Mouse (Mus musculus): ENCODE measurements around the gene Prim1.
A peak's percentile ranks its signal among the peaks of the same experiment; 100 is the strongest.

The Prim1 gene

GRCm38 (mm10) chr10:128015068-128015934 lies at the start of gene Prim1:
Gene Prim1 (plus strand): TSS chr10:128015168.
- peak; percentile 89 for DNase-seq (ENCODE audit: extremely low spot score)

- no peak for DNase-seq (ENCODE audit: extremely low spot score)
Measured at GRCm38 (mm10) chr10:127966506-127966905, 48.5 kb upstream of the Prim1 start.

- no peak for DNase-seq (ENCODE audit: extremely low spot score)
Measured at GRCm38 (mm10) chr10:127969820-127970219, 45.1 kb upstream of the Prim1 start.

- DNase-seq (ENCODE audit: extremely low spot score): no peak
Measured at GRCm38 (mm10) chr10:127970359-127970831, 44.6 kb upstream of the Prim1 start.

- no peak for DNase-seq (ENCODE audit: extremely low spot score)
Measured at GRCm38 (mm10) chr10:127971135-127971534, 43.8 kb upstream of the Prim1 start.

GRCm38 (mm10) chr10:127974062-127974461 lies 40.9 kb upstream of the Prim1 start:
- no peak for DNase-seq (ENCODE audit: extremely low spot score)

- DNase-seq (ENCODE audit: extremely low spot score): no peak
Measured at GRCm38 (mm10) chr10:127975503-127975902, 39.5 kb upstream of the Prim1 start.

GRCm38 (mm10) chr10:127984650-127985049 lies 30.3 kb upstream of the Prim1 start:
- DNase-seq (ENCODE audit: extremely low spot score): no peak

- peak; percentile 15 for DNase-seq (ENCODE audit: extremely low spot score)
Measured at GRCm38 (mm10) chr10:127985601-127986000, 29.4 kb upstream of the Prim1 start.

GRCm38 (mm10) chr10:127996690-127997089 lies 18.3 kb upstream of the Prim1 start:
- no peak for DNase-seq (ENCODE audit: extremely low spot score)

- no peak for DNase-seq (ENCODE audit: extremely low spot score)
Measured at GRCm38 (mm10) chr10:127998260-127998659, 16.7 kb upstream of the Prim1 start.

- DNase-seq (ENCODE audit: extremely low spot score): no peak
Measured at GRCm38 (mm10) chr10:128003281-128003801, 11.6 kb upstream of the Prim1 start.

GRCm38 (mm10) chr10:128004918-128005317 lies 10.1 kb upstream of the Prim1 start:
- no peak for DNase-seq (ENCODE audit: extremely low spot score)

GRCm38 (mm10) chr10:128005479-128005878 lies 9.5 kb upstream of the Prim1 start:
- DNase-seq (ENCODE audit: extremely low spot score): no peak

- DNase-seq (ENCODE audit: extremely low spot score): no peak
Measured at GRCm38 (mm10) chr10:128007446-128007845, 7.5 kb upstream of the Prim1 start, which contains the start of gene Hsd17b6. Gene Hsd17b6 (minus strand): TSS chr10:128007611.

- DNase-seq (ENCODE audit: extremely low spot score): peak; percentile 76
Measured at GRCm38 (mm10) chr10:128008207-128008889, 6.6 kb upstream of the Prim1 start.

GRCm38 (mm10) chr10:128009735-128010134 lies 5.2 kb upstream of the Prim1 start:
- no peak for DNase-seq (ENCODE audit: extremely low spot score)

- DNase-seq (ENCODE audit: extremely low spot score): no peak
Measured at GRCm38 (mm10) chr10:128022196-128022595, 7.2 kb downstream of the Prim1 start.

GRCm38 (mm10) chr10:128023496-128023895 lies 8.5 kb downstream of the Prim1 start:
- DNase-seq (ENCODE audit: extremely low spot score): no peak

- DNase-seq (ENCODE audit: extremely low spot score): no peak
Measured at GRCm38 (mm10) chr10:128029931-128030330, 15.0 kb downstream of the Prim1 start.

- DNase-seq (ENCODE audit: extremely low spot score): no peak
Measured at GRCm38 (mm10) chr10:128030860-128031259, 15.9 kb downstream of the Prim1 start.

- peak; percentile 31 for DNase-seq (ENCODE audit: extremely low spot score)
Measured at GRCm38 (mm10) chr10:128036746-128037425, 21.9 kb downstream of the Prim1 start.
